Mouse (Mus musculus) hindbrain, embryonic 10.5 days (tissue): ENCODE data around the gene Pi4ka. TPM values are rescaled to one million over a fixed set of nuclear protein-coding genes. Genes with fewer than 3 reads are reported as not detected.

Experiments
- DNase-seq: peaks from one replicate; pipeline ENCODE4 v3.0.0-alpha.2; 2017; ENCODE audit warnings: low spot score
- H3K27ac ChIP-seq: fragments of 300-500 bp; sonication (generic); 2 replicates; pipeline ENCODE4 v1.5.1; 2016; ENCODE audit warnings: mild to moderate bottlenecking, moderate library complexity
- H3K27me3 ChIP-seq: fragments of 300-500 bp; sonication (generic); 2 replicates; pipeline ENCODE4 v1.6.1; 2016; ENCODE audit warnings: mild to moderate bottlenecking; ENCODE audit not compliant: poor library complexity, insufficient read depth, severe bottlenecking
- H3K36me3 ChIP-seq: fragments of 300-500 bp; sonication (generic); 2 replicates; pipeline ENCODE4 v1.6.1; 2016; ENCODE audit warnings: mild to moderate bottlenecking, moderate library complexity
- H3K4me1 ChIP-seq: fragments of 300-500 bp; sonication (generic); replicated peaks from 2 replicates; pipeline ENCODE4 v1.6.1; 2016; ENCODE audit warnings: mild to moderate bottlenecking
- H3K4me3 ChIP-seq: fragments of 300-500 bp; sonication (generic); 2 replicates; pipeline ENCODE4 v1.5.1; 2016; ENCODE audit warnings: mild to moderate bottlenecking, moderate library complexity
- H3K9me3 ChIP-seq: fragments of 300-500 bp; sonication (generic); 2 replicates; pipeline ENCODE4 v1.6.1; 2016; ENCODE audit warnings: mild to moderate bottlenecking, moderate library complexity
- WGBS: fragments of 180-500 bp; shearing (Covaris S2); methylation state at CpG from one replicate; pipeline ENCODE4 v1.1.7; 2016; 5-methylcytosine and 5-hydroxymethylcytosine counted together
- polyA plus RNA-seq: library from polyadenylated mRNA; unstranded; fragments of >200 nt; fragmentation: Nextera tagmentation; extraction: Ambion mirVana; gene quantifications from 2 replicates; pipeline ENCODE4 v1.2.1, GENCODE M21; 2016

Pi4ka gene
- polyA plus RNA-seq, 1 experiment from 2014 or later = 48.4 TPM

DNA sequence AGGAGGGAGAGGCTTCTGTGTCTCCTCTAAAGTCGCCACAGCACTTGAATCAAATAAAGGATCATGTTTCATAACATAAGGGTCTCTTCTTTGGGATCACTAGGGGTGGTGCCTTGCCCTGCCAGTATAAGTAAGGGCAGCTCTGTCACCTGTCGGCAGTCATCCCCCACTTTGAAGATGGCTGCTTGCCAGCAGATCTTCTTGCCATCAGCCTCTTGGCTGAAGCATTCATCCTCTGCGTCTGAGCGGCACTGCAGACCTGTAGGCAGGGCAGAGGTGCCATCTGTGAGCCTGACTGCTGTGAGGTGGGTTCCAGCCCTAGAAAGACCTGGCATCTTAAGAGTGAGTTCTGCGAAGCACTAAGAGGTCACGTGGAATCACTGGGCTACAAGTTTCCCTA is 123.0 kb downstream of the Pi4ka start:
- DNase-seq = no peak
- WGBS = 90% methylated on average over 6 of the region's 6 CpGs
- Histone ChIP-seq H3K4me3 (no peak overlapping the region), H3K27ac (no peak overlapping the region), H3K4me1 (peaks cover 2% of the 10 kb centered on the region), H3K36me3 (peaks cover 92% of the 10 kb centered on the region), H3K9me3 (no peaks in the 10 kb centered on the region), H3K27me3 (peaks cover 21% of the 10 kb centered on the region)

DNA sequence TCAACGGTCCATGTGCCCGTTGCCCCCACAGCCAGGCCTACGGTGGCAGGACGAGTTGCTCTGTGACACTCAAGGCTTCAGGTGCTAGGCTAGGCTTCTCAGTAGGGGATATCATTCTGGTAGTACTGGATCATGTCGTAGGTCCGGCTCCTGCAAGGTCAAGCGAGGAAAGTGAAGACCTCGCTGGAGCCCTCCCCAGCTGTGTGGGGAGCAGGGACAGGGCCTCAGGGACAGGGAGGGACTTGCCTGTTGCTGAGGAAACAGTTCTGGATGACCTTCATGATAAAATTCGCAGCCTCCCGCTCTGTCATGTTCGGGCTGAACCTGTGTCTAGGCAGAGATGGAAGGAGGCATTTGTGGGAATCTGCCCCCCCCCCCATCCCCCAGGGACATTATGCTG is 125.6 kb downstream of the Pi4ka start:
- no peak for DNase-seq
- 94% methylated on average over 11 of the region's 11 CpGs for WGBS
- Histone ChIP-seq H3K36me3 (peaks cover 66% of the 10 kb centered on the region), H3K27me3 (peaks cover 41% of the 10 kb centered on the region), H3K4me3 (no peak overlapping the region), H3K4me1 (peaks cover 23% of the 10 kb centered on the region), H3K9me3 (no peaks in the 10 kb centered on the region), H3K27ac (no peak overlapping the region)

- DNase-seq = peak; percentile 38
- Histone ChIP-seq H3K4me1 (peaks cover 23% of the 10 kb centered on the region), H3K27ac (peak overlapping the region; percentile 86; the same call in 1 of the 2 replicates), H3K4me3 (peak overlapping the region; percentile 68), H3K9me3 (no peaks in the 10 kb centered on the region), H3K36me3 (peaks cover 37% of the 10 kb centered on the region), H3K27me3 (peaks cover 41% of the 10 kb centered on the region)
- WGBS = 3% methylated on average over 61 of the region's 61 CpGs
These were observed 128.5 kb downstream of the Pi4ka start for GRCm38 (mm10) chr16:17277342-17278211.

- peak; percentile 95 for DNase-seq
- Histone ChIP-seq H3K36me3 (peaks cover 26% of the 10 kb centered on the region), H3K4me3 (peak overlapping the region; percentile 68), H3K4me1 (peaks cover 23% of the 10 kb centered on the region), H3K27ac (peak overlapping the region; percentile 86), H3K9me3 (no peaks in the 10 kb centered on the region), H3K27me3 (peaks cover 41% of the 10 kb centered on the region)
- under 1% methylated on average over 62 of the region's 62 CpGs for WGBS
These were observed 129.7 kb downstream of the Pi4ka start for GRCm38 (mm10) chr16:17276164-17277151.

GRCm38 (mm10) chr16:17275721-17276120 is 130.4 kb downstream of the Pi4ka start, which contains the start of gene Tmem191c:
Gene Tmem191c (plus strand): TSS chr16:17276077.
- Histone ChIP-seq H3K36me3 (peaks cover 19% of the 10 kb centered on the region), H3K4me3 (peak within 1 kb of the TSS; percentile 68), H3K9me3 (peaks cover 4% of the 10 kb centered on the region; the same call in 1 of the 2 replicates), H3K4me1 (peaks cover 23% of the 10 kb centered on the region), H3K27me3 (peaks cover 41% of the 10 kb centered on the region), H3K27ac (peak within 1 kb of the TSS; percentile 86)
- 63% methylated on average over 7 of the region's 7 CpGs for WGBS
- no peak for DNase-seq

DNA sequence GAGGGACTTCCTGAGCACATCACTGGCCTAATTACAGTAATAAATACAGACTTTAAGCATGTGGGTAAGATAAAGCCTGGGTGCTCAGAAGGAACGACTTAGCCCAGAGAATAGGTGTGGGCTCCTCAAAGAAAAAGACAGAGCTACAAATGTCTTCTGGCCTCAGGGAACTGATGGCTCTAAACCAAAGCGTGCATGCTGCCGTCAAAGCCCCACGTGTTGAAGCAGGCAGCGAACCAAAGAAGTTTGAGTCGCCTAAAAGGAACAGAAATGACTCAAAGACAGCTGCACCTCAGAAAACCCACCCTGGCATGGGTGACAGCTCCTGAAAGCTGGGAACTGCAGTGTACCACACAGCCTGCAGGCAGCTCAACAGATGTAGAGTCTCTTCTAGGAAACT is 134.3 kb downstream of the Pi4ka start:
- peaks cover 10% of the 10 kb centered on the region; the same call in 1 of the 2 replicates for H3K9me3 ChIP-seq
- no peak for DNase-seq
- no peak overlapping the region for H3K4me3 ChIP-seq
- H3K4me1 ChIP-seq = peaks cover 8% of the 10 kb centered on the region
- no peaks in the 10 kb centered on the region for H3K36me3 ChIP-seq
- peaks cover 7% of the 10 kb centered on the region for H3K27me3 ChIP-seq
- no peak overlapping the region for H3K27ac ChIP-seq
- 77% methylated on average over 6 of the region's 6 CpGs for WGBS

GRCm38 (mm10) chr16:17271124-17271523 is 135.0 kb downstream of the Pi4ka start:
- DNase-seq = no peak
- H3K4me1 ChIP-seq = peaks cover under 1% of the 10 kb centered on the region; the same call in 1 of the 2 replicates
- no peak overlapping the region for H3K27ac ChIP-seq
- no peaks in the 10 kb centered on the region for H3K27me3 ChIP-seq
- WGBS = 72% methylated on average over 4 of the region's 4 CpGs
- H3K36me3 ChIP-seq = no peaks in the 10 kb centered on the region
- no peak overlapping the region for H3K4me3 ChIP-seq
- peaks cover 10% of the 10 kb centered on the region; the same call in 1 of the 2 replicates for H3K9me3 ChIP-seq

DNA sequence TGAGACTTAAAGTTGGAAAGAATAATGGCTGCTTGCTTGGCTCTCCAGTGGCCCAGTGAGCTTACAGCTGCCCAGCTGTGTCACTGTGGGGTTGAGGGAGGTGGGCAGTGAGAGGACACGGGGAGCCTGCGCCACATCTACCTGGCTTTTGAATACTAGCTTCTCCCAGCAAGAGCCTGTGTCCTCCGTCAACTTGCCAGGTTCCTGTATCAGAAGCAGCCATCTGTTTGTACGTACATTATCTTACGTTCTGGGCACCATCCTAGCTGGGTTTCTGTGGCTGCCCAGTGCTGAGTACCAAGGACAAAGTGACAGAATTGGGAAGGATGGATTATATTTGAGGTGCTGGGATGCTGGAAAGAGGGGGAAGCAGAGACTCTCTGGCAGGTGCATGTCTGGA is 136.2 kb downstream of the Pi4ka start:
- Histone ChIP-seq H3K36me3 (no peaks in the 10 kb centered on the region), H3K4me3 (no peak overlapping the region), H3K27ac (no peak overlapping the region), H3K4me1 (no peaks in the 10 kb centered on the region), H3K27me3 (no peaks in the 10 kb centered on the region), H3K9me3 (peaks cover 10% of the 10 kb centered on the region; the same call in 1 of the 2 replicates)
- no peak for DNase-seq
- 91% methylated on average over 5 of the region's 5 CpGs for WGBS

GRCm38 (mm10) chr16:17267937-17268336 is 138.2 kb downstream of the Pi4ka start:
- 75% methylated on average over 5 of the region's 5 CpGs for WGBS
- H3K4me1 ChIP-seq = no peaks in the 10 kb centered on the region
- no peaks in the 10 kb centered on the region for H3K27me3 ChIP-seq
- no peak overlapping the region for H3K4me3 ChIP-seq
- H3K36me3 ChIP-seq = 0 out of 2 replicates have a peak, but pooled peaks cover 1% of the 10 kb centered on the region
- no peak overlapping the region for H3K27ac ChIP-seq
- peaks cover 10% of the 10 kb centered on the region; the same call in 1 of the 2 replicates for H3K9me3 ChIP-seq
- DNase-seq = no peak

DNA sequence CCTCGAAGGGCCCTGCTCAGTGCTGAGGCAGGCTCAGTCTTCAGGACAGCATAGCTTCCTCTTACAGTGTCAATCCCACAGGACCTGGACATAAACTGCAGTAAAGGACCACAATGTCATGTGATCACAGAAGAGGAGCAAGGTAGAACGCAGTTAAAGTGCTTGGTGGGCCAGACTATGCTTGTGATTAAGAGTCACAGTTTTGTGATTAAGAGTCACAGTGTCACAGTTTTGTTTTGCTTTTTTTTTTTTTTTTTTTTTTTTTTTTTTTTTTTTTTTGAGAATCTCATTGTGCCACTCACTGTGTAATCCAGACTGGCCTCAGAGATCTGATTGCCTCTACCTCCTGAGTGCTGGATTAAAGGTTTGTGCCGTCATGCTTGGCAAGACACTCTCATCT is 140.0 kb downstream of the Pi4ka start:
- Histone ChIP-seq H3K4me3 (no peak overlapping the region), H3K27ac (no peak overlapping the region), H3K27me3 (no peaks in the 10 kb centered on the region), H3K4me1 (no peaks in the 10 kb centered on the region), H3K9me3 (peaks cover 10% of the 10 kb centered on the region; the same call in 1 of the 2 replicates), H3K36me3 (peaks cover 17% of the 10 kb centered on the region)
- 83% methylated on average over 3 of the region's 3 CpGs for WGBS
- DNase-seq = no peak

DNA sequence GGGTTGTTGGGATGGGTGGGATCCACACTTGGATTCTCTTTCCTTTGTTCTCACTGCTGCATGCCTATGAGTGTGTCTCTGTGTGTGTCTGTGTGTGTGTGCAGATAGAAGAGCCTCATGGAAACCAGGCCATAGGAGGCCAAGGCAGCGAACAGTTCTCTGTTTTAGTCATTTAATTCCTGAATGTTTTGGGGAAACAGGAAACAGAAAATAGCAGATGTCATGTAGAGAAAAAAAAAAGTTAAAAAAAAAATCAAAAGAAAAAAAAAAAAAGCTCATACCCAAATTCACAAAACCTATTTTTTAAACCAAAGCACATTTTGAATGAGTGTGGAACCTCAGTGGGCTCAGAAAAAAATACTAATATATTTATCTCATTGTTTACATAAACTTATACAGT is 144.8 kb downstream of the Pi4ka start:
- DNase-seq = no peak
- H3K27me3 ChIP-seq = no peaks in the 10 kb centered on the region
- no peaks in the 10 kb centered on the region for H3K4me1 ChIP-seq
- H3K4me3 ChIP-seq = no peak overlapping the region
- whole genome bisulfite sequencing = 93% methylated on average over 1 of the region's 1 CpGs
- H3K36me3 ChIP-seq = peaks cover 61% of the 10 kb centered on the region
- no peak overlapping the region for H3K27ac ChIP-seq
- H3K9me3 ChIP-seq = no peaks in the 10 kb centered on the region

- Histone ChIP-seq H3K27me3 (no peaks in the 10 kb centered on the region), H3K36me3 (peaks cover 76% of the 10 kb centered on the region), H3K4me1 (peaks cover 12% of the 10 kb centered on the region), H3K27ac (no peak overlapping the region), H3K4me3 (no peak overlapping the region), H3K9me3 (no peaks in the 10 kb centered on the region)
- no peak for DNase-seq
- 94% methylated on average over 12 of the region's 12 CpGs for WGBS
These were observed 147.2 kb downstream of the Pi4ka start for GRCm38 (mm10) chr16:17258917-17259316.
